Mouse (Mus musculus) liver, embryonic 15.5 days (tissue): ENCODE measurements around the gene Hpcal4. TPM values are rescaled to one million over a fixed set of nuclear protein-coding genes. Genes with fewer than 3 reads are reported as not detected.

Source experiments
- ATAC-seq: fragments of 200-750 bp; cut with Nextera tagmentation; 2 replicates; pipeline ENCODE4 v1.8.0; 2017; ENCODE audit warnings: moderate number of reproducible peaks, mild to moderate bottlenecking, moderate library complexity; ENCODE audit not compliant: insufficient read depth
- H3K27ac ChIP-seq: fragments of 300-500 bp; sonication (generic); replicated peaks from 2 replicates; pipeline ENCODE4 v1.5.1; 2015; ENCODE audit warnings: mild to moderate bottlenecking, inconsistent platforms
- H3K27me3 ChIP-seq: fragments of 300-500 bp; sonication (generic); 2 replicates; pipeline ENCODE4 v1.6.1; 2015; ENCODE audit warnings: mild to moderate bottlenecking, inconsistent platforms
- H3K36me3 ChIP-seq: fragments of 300-500 bp; sonication (generic); replicated peaks from 2 replicates; pipeline ENCODE4 v1.6.1; 2015; ENCODE audit warnings: moderate library complexity, mild to moderate bottlenecking, inconsistent platforms
- H3K4me1 ChIP-seq: fragments of 300-500 bp; sonication (generic); replicated peaks from 2 replicates; pipeline ENCODE4 v1.6.1; 2015; ENCODE audit warnings: inconsistent platforms
- H3K4me2 ChIP-seq: fragments of 300-500 bp; sonication (generic); 2 replicates; pipeline ENCODE4 v1.6.1; 2015; ENCODE audit warnings: moderate library complexity, mild to moderate bottlenecking, inconsistent platforms
- H3K4me3 ChIP-seq: fragments of 300-500 bp; sonication (generic); replicated peaks from 2 replicates; pipeline ENCODE4 v1.5.1; 2015; ENCODE audit warnings: mild to moderate bottlenecking, inconsistent platforms
- H3K9ac ChIP-seq: fragments of 300-500 bp; sonication (generic); 2 replicates; pipeline ENCODE4 v1.6.1; 2015; ENCODE audit warnings: moderate library complexity, mild to moderate bottlenecking, inconsistent platforms
- H3K9me3 ChIP-seq: fragments of 300-500 bp; sonication (generic); replicated peaks from 2 replicates; pipeline ENCODE4 v1.6.1; 2016; ENCODE audit warnings: inconsistent platforms
- WGBS: fragments of 180-500 bp; shearing (Covaris S2); methylation state at CpG from one replicate; pipeline ENCODE4 v1.1.7; 2015; ENCODE audit warnings: mixed read lengths; ENCODE audit not compliant: insufficient replicate concordance; 5-methylcytosine and 5-hydroxymethylcytosine counted together
- polyA plus RNA-seq: library from polyadenylated mRNA; unstranded; fragments of >200 nt; fragmentation: Nextera tagmentation; extraction: Ambion mirVana; gene quantifications from 2 replicates; pipeline ENCODE4 v1.2.1, GENCODE M21; 2015

Hpcal4 gene
- polyA plus RNA-seq, 1 experiment from 2014 or later, result not detected

GRCm38 (mm10) chr4:123207337-123207736 lies 24.3 kb downstream of the Hpcal4 start:
- no peaks in the 10 kb centered on the region for H3K9me3 ChIP-seq
- H3K36me3 ChIP-seq, result no peaks in the 10 kb centered on the region
- no peak overlapping the region for H3K9ac ChIP-seq
- H3K4me1 ChIP-seq, result no peaks in the 10 kb centered on the region
- 29% methylated on average over 5 of the region's 5 CpGs for WGBS
- no peak overlapping the region for H3K27ac ChIP-seq
- ATAC-seq, result no peak
- H3K4me3 ChIP-seq, result no peak overlapping the region
- no peak overlapping the region for H3K4me2 ChIP-seq
- peaks cover 45% of the 10 kb centered on the region for H3K27me3 ChIP-seq

GRCm38 (mm10) chr4:123210996-123211395 lies 28.0 kb downstream of the Hpcal4 start:
- no peak for ATAC-seq

GRCm38 (mm10) chr4:123211453-123211852 lies 28.4 kb downstream of the Hpcal4 start:
- Histone ChIP-seq H3K27me3 (peaks cover 12% of the 10 kb centered on the region; the same call in 1 of the 2 replicates), H3K9ac (no peak overlapping the region)
- WGBS, result 42% methylated on average over 5 of the region's 5 CpGs

More at GRCm38 (mm10) chr4:123210996-123211395, 28.0 kb downstream of the Hpcal4 start:
- Histone ChIP-seq H3K4me1 (no peaks in the 10 kb centered on the region), H3K4me3 (no peak overlapping the region), H3K27me3 (peaks cover 17% of the 10 kb centered on the region; the same call in 1 of the 2 replicates), H3K4me2 (no peak overlapping the region), H3K9me3 (no peaks in the 10 kb centered on the region), H3K9ac (no peak overlapping the region), H3K27ac (no peak overlapping the region), H3K36me3 (no peaks in the 10 kb centered on the region)
- 40% methylated on average over 8 of the region's 8 CpGs for WGBS

GRCm38 (mm10) chr4:123212330-123212729 lies 29.3 kb downstream of the Hpcal4 start:
- Histone ChIP-seq H3K4me1 (no peaks in the 10 kb centered on the region), H3K27ac (no peak overlapping the region), H3K9me3 (no peaks in the 10 kb centered on the region), H3K36me3 (no peaks in the 10 kb centered on the region), H3K4me2 (no peak overlapping the region), H3K9ac (no peak overlapping the region), H3K4me3 (no peak overlapping the region), H3K27me3 (peaks cover 10% of the 10 kb centered on the region; the same call in 1 of the 2 replicates)
- no peak for ATAC-seq
- WGBS, result 35% methylated on average over 2 of the region's 2 CpGs

More at GRCm38 (mm10) chr4:123211453-123211852, 28.4 kb downstream of the Hpcal4 start:
- Histone ChIP-seq H3K4me2 (no peak overlapping the region), H3K9me3 (no peaks in the 10 kb centered on the region), H3K4me1 (no peaks in the 10 kb centered on the region), H3K27ac (no peak overlapping the region), H3K36me3 (no peaks in the 10 kb centered on the region), H3K4me3 (no peak overlapping the region)
- ATAC-seq, result no peak

- no peak overlapping the region for H3K9ac ChIP-seq
- no peaks in the 10 kb centered on the region for H3K4me1 ChIP-seq
- no peak overlapping the region for H3K27ac ChIP-seq
- 78% methylated on average over 9 of the region's 9 CpGs for WGBS
- H3K9me3 ChIP-seq, result no peaks in the 10 kb centered on the region
- H3K27me3 ChIP-seq, result peaks cover 2% of the 10 kb centered on the region; the same call in 1 of the 2 replicates
- H3K36me3 ChIP-seq, result no peaks in the 10 kb centered on the region
- no peak overlapping the region for H3K4me3 ChIP-seq
- H3K4me2 ChIP-seq, result no peak overlapping the region
- ATAC-seq, result no peak
Measured at GRCm38 (mm10) chr4:123213975-123214374, 30.9 kb downstream of the Hpcal4 start.

GRCm38 (mm10) chr4:123215367-123215766 lies 32.3 kb downstream of the Hpcal4 start:
- no peaks in the 10 kb centered on the region for H3K27me3 ChIP-seq
- H3K9me3 ChIP-seq, result no peaks in the 10 kb centered on the region
- H3K4me2 ChIP-seq, result no peak overlapping the region
- H3K4me1 ChIP-seq, result no peaks in the 10 kb centered on the region
- H3K27ac ChIP-seq, result no peak overlapping the region
- H3K9ac ChIP-seq, result no peak overlapping the region
- 63% methylated on average over 1 of the region's 1 CpGs for WGBS
- no peaks in the 10 kb centered on the region for H3K36me3 ChIP-seq
- ATAC-seq, result no peak
- no peak overlapping the region for H3K4me3 ChIP-seq

GRCm38 (mm10) chr4:123216782-123217181 lies 33.8 kb downstream of the Hpcal4 start:
- Histone ChIP-seq H3K9ac (no peak overlapping the region), H3K36me3 (no peaks in the 10 kb centered on the region), H3K9me3 (no peaks in the 10 kb centered on the region), H3K4me1 (no peaks in the 10 kb centered on the region), H3K27ac (no peak overlapping the region), H3K27me3 (no peaks in the 10 kb centered on the region), H3K4me3 (no peak overlapping the region), H3K4me2 (no peak overlapping the region)
- no peak for ATAC-seq
- WGBS, result 3% methylated on average over 1 of the region's 1 CpGs

- H3K9ac ChIP-seq, result no peak overlapping the region
- no peaks in the 10 kb centered on the region for H3K27me3 ChIP-seq
- H3K27ac ChIP-seq, result no peak overlapping the region
- H3K4me2 ChIP-seq, result no peak overlapping the region
- no peak for ATAC-seq
- no peaks in the 10 kb centered on the region for H3K9me3 ChIP-seq
- H3K36me3 ChIP-seq, result no peaks in the 10 kb centered on the region
- 61% methylated on average over 15 of the region's 15 CpGs for WGBS
- H3K4me3 ChIP-seq, result no peak overlapping the region
- H3K4me1 ChIP-seq, result no peaks in the 10 kb centered on the region
Measured at GRCm38 (mm10) chr4:123219720-123220357, 36.8 kb downstream of the Hpcal4 start.

- WGBS, result 57% methylated on average over 4 of the region's 4 CpGs
- no peaks in the 10 kb centered on the region for H3K36me3 ChIP-seq
- no peak overlapping the region for H3K27ac ChIP-seq
- no peaks in the 10 kb centered on the region for H3K9me3 ChIP-seq
- no peak for ATAC-seq
- H3K27me3 ChIP-seq, result no peaks in the 10 kb centered on the region
- no peak overlapping the region for H3K9ac ChIP-seq
- H3K4me1 ChIP-seq, result no peaks in the 10 kb centered on the region
- no peak overlapping the region for H3K4me3 ChIP-seq
- no peak overlapping the region for H3K4me2 ChIP-seq
Measured at GRCm38 (mm10) chr4:123220637-123221036, 37.6 kb downstream of the Hpcal4 start.

GRCm38 (mm10) chr4:123223309-123223708 lies 40.3 kb downstream of the Hpcal4 start:
- no peaks in the 10 kb centered on the region for H3K4me1 ChIP-seq
- H3K4me3 ChIP-seq, result no peak overlapping the region
- no peak for ATAC-seq
- no peaks in the 10 kb centered on the region for H3K9me3 ChIP-seq
- no peaks in the 10 kb centered on the region for H3K36me3 ChIP-seq
- no peak overlapping the region for H3K4me2 ChIP-seq
- H3K27ac ChIP-seq, result no peak overlapping the region
- WGBS, result 43% methylated on average over 3 of the region's 3 CpGs
- H3K9ac ChIP-seq, result no peak overlapping the region
- H3K27me3 ChIP-seq, result 0 out of 2 replicates have a peak, but pooled peaks cover 6% of the 10 kb centered on the region

GRCm38 (mm10) chr4:123225718-123226403 lies 42.8 kb downstream of the Hpcal4 start:
- ATAC-seq, result no peak
- Histone ChIP-seq H3K9ac (no peak overlapping the region), H3K4me2 (no peak overlapping the region), H3K27ac (no peak overlapping the region), H3K4me3 (no peak overlapping the region), H3K4me1 (no peaks in the 10 kb centered on the region), H3K9me3 (no peaks in the 10 kb centered on the region), H3K36me3 (no peaks in the 10 kb centered on the region), H3K27me3 (peaks cover 18% of the 10 kb centered on the region; the same call in 1 of the 2 replicates)
- WGBS, result 61% methylated on average over 10 of the region's 10 CpGs
